Mouse (Mus musculus): ENCODE measurements at regions not wholly inside any gene's neighbourhood (a gene's known extent, or its start where the extent isn't known, plus 50 kb on each side); places are given as distances from the start of the nearest gene placed in this dataset.

GRCm38 (mm10) chr10:96523967-96524801 lies 92.6 kb upstream of the Btg1 start:
- TF ChIP-seq CTCF (IDR thresholded peaks at IDR 0.05): no peak
- no peak for TF ChIP-seq POLR2A (IDR thresholded peaks at IDR 0.05; ENCODE audit: insufficient read depth, low read depth, low read length)

All from heart, adult 2 months (tissue).